Mouse (Mus musculus) splenic B cell, adult 2 months (primary cell): ENCODE measurements around the gene Abcf1.
"Not testable (repeated sequence)": the region's sequence is repeated elsewhere in the genome, so short reads cannot be mapped to it uniquely, and the experiment has no call there.

Experiments used
- DNase-seq: peaks from one replicate; pipeline ENCODE4 v3.0.0-alpha.2; 2011; ENCODE audit warnings: low read depth, low spot score
- H3K27me3 ChIP-seq: 2 replicates; pipeline ENCODE4 v1.6.1; 2012; ENCODE audit warnings: mild to moderate bottlenecking, low read length, moderate library complexity, mixed read lengths; ENCODE audit not compliant: control insufficient read depth, poor library complexity, insufficient read depth, severe bottlenecking
- H3K36me3 ChIP-seq: 2 replicates; pipeline ENCODE4 v1.6.1; 2012; ENCODE audit warnings: mild to moderate bottlenecking, low read length, moderate library complexity, mixed read lengths; ENCODE audit not compliant: control insufficient read depth, poor library complexity, insufficient read depth, severe bottlenecking

Abcf1 gene

GRCm38 (mm10) chr17:35969418-35970389, at the start of gene Abcf1:
Abcf1 (minus strand) TSS chr17:35969761.
- peaks cover 5% of the 10 kb centered on the region; the same call in 1 of the 2 replicates for H3K36me3 ChIP-seq

GRCm38 (mm10) chr17:36018979-36019378, 49.4 kb upstream of the Abcf1 start:
- no peak for DNase-seq
- Histone ChIP-seq H3K27me3 (no peaks in the 10 kb centered on the region), H3K36me3 (peaks cover 21% of the 10 kb centered on the region)

More at GRCm38 (mm10) chr17:35969418-35970389, at the start of gene Abcf1:
- DNase-seq = peak; percentile 100
- no peaks in the 10 kb centered on the region for H3K27me3 ChIP-seq

- Histone ChIP-seq H3K27me3 (no peaks in the 10 kb centered on the region), H3K36me3 (peaks cover 21% of the 10 kb centered on the region)
- no peak for DNase-seq
These were observed 47.5 kb upstream of the Abcf1 start for GRCm38 (mm10) chr17:36017046-36017445.

- no peak for DNase-seq
- no peaks in the 10 kb centered on the region for H3K27me3 ChIP-seq
- H3K36me3 ChIP-seq = peaks cover 21% of the 10 kb centered on the region
These were observed 45.4 kb upstream of the Abcf1 start for GRCm38 (mm10) chr17:36014977-36015376.

GRCm38 (mm10) chr17:36004409-36004808, 34.8 kb upstream of the Abcf1 start:
- not testable (repeated sequence) for H3K27me3 ChIP-seq, DNase-seq, H3K36me3 ChIP-seq

- DNase-seq = no peak
- no peaks in the 10 kb centered on the region for H3K36me3 ChIP-seq
- no peaks in the 10 kb centered on the region for H3K27me3 ChIP-seq
These were observed 33.8 kb upstream of the Abcf1 start for GRCm38 (mm10) chr17:36003331-36003730.

- H3K27me3 ChIP-seq = no peaks in the 10 kb centered on the region
- DNase-seq = peak; percentile 20
- H3K36me3 ChIP-seq = no peaks in the 10 kb centered on the region
These were observed 32.4 kb upstream of the Abcf1 start for GRCm38 (mm10) chr17:36001966-36002365.

GRCm38 (mm10) chr17:36001121-36001897, 31.7 kb upstream of the Abcf1 start:
- DNase-seq = peak; percentile 51
- Histone ChIP-seq H3K27me3 (no peaks in the 10 kb centered on the region), H3K36me3 (no peaks in the 10 kb centered on the region)

- Histone ChIP-seq H3K36me3 (no peaks in the 10 kb centered on the region), H3K27me3 (no peaks in the 10 kb centered on the region)
- DNase-seq = peak; percentile 31
These were observed 30.8 kb upstream of the Abcf1 start for GRCm38 (mm10) chr17:36000349-36000748.

GRCm38 (mm10) chr17:35999356-35999755, 29.8 kb upstream of the Abcf1 start:
- H3K36me3 ChIP-seq = no peaks in the 10 kb centered on the region
- DNase-seq = peak; percentile 85
- no peaks in the 10 kb centered on the region for H3K27me3 ChIP-seq

GRCm38 (mm10) chr17:35998545-35999305, 29.2 kb upstream of the Abcf1 start:
- DNase-seq = peak; percentile 65

GRCm38 (mm10) chr17:35997713-35998510, 28.4 kb upstream of the Abcf1 start:
- DNase-seq = peak; percentile 90
- Histone ChIP-seq H3K27me3 (no peaks in the 10 kb centered on the region), H3K36me3 (no peaks in the 10 kb centered on the region)

More at GRCm38 (mm10) chr17:35998545-35999305, 29.2 kb upstream of the Abcf1 start:
- H3K36me3 ChIP-seq = no peaks in the 10 kb centered on the region
- H3K27me3 ChIP-seq = no peaks in the 10 kb centered on the region

- Histone ChIP-seq H3K27me3 (no peaks in the 10 kb centered on the region), H3K36me3 (no peaks in the 10 kb centered on the region)
- DNase-seq = peak; percentile 99
These were observed 27.4 kb upstream of the Abcf1 start for GRCm38 (mm10) chr17:35996949-35997348.

- H3K27me3 ChIP-seq = no peaks in the 10 kb centered on the region
- no peaks in the 10 kb centered on the region for H3K36me3 ChIP-seq
- DNase-seq = no peak
These were observed 25.3 kb upstream of the Abcf1 start for GRCm38 (mm10) chr17:35994879-35995240.
